Mouse (Mus musculus): ENCODE data around the gene Bhmt2. TPM values are rescaled to one million over a fixed set of nuclear protein-coding genes. Genes with fewer than 3 reads are reported as not detected.

The Bhmt2 gene
- polyA plus RNA-seq, 1 experiment from 2014 or later = not detected

- H3K36me3 ChIP-seq = no peaks in the 10 kb centered on the region
- peaks cover 3% of the 10 kb centered on the region for H3K4me1 ChIP-seq (replicated peaks)
- H3K4me3 ChIP-seq = no peak overlapping the region
- ATAC-seq (replicated peaks; ENCODE audit: insufficient number of reproducible peaks, insufficient read depth, low FRiP score, low read depth) = no peak
- 95% methylated on average over 3 of the region's 3 CpGs for WGBS
- H3K27ac ChIP-seq = no peak overlapping the region
- no peaks in the 10 kb centered on the region for H3K9me3 ChIP-seq (replicated peaks)
- no peak overlapping the region for H3K4me2 ChIP-seq
- no peaks in the 10 kb centered on the region for H3K27me3 ChIP-seq
- no peak overlapping the region for H3K9ac ChIP-seq
These were observed 66.4 kb downstream of the Bhmt2 start for GRCm38 (mm10) chr13:93607701-93608100.

GRCm38 (mm10) chr13:93606868-93607578, 67.1 kb downstream of the Bhmt2 start:
- no peak overlapping the region for H3K27ac ChIP-seq
- no peaks in the 10 kb centered on the region for H3K9me3 ChIP-seq (replicated peaks)
- no peak overlapping the region for H3K4me2 ChIP-seq
- 68% methylated on average over 13 of the region's 13 CpGs for WGBS
- no peak for ATAC-seq (replicated peaks; ENCODE audit: insufficient number of reproducible peaks, insufficient read depth, low FRiP score, low read depth)
- H3K4me3 ChIP-seq = no peak overlapping the region
- no peak overlapping the region for H3K9ac ChIP-seq
- no peaks in the 10 kb centered on the region for H3K27me3 ChIP-seq
- no peaks in the 10 kb centered on the region for H3K4me1 ChIP-seq (replicated peaks)
- no peaks in the 10 kb centered on the region for H3K36me3 ChIP-seq

Other genes with a start within 250 kb of the Bhmt2 start
- gene Jmy, start 174.5 kb downstream of the Bhmt2 start, polyA plus RNA-seq (2015; fragmentation: Nextera tagmentation; extraction: Ambion mirVana) = 5.9 and 6.9 TPM in 2 replicates
- gene Bhmt, start 36.3 kb downstream of the Bhmt2 start, polyA plus RNA-seq (2015; fragmentation: Nextera tagmentation; extraction: Ambion mirVana) = 0.08 and 0.76 TPM in 2 replicates
- 0.06 and 0.13 TPM in 2 replicates for gene Dmgdh, start 131 bp upstream of the Bhmt2 start, polyA plus RNA-seq (2015; fragmentation: Nextera tagmentation; extraction: Ambion mirVana)
- 7.3 and 11.4 TPM in 2 replicates for gene Arsb, start 97.3 kb upstream of the Bhmt2 start, polyA plus RNA-seq (2015; fragmentation: Nextera tagmentation; extraction: Ambion mirVana)